Mouse (Mus musculus) embryonic facial prominence, embryonic 14.5 days (tissue): ENCODE measurements at regions not wholly inside any gene's neighbourhood (a gene's known extent, or its start where the extent isn't known, plus 50 kb on each side); places are given as distances from the start of the nearest gene placed in this dataset.

Experiments
- ATAC-seq: fragments of 200-750 bp; cut with Nextera tagmentation; 2 replicates; pipeline ENCODE4 v1.8.0; 2017; ENCODE audit warnings: low read depth, moderate number of reproducible peaks, moderate TSS enrichment
- DNase-seq: peaks from one replicate; pipeline ENCODE4 v3.0.0-alpha.2; 2015; ENCODE audit warnings: low spot score
- H3K27ac ChIP-seq: fragments of 300-500 bp; sonication (generic); replicated peaks from 2 replicates; pipeline ENCODE4 v1.5.1; 2014; ENCODE audit warnings: low read depth, mild to moderate bottlenecking, low read length, moderate library complexity
- H3K27me3 ChIP-seq: fragments of 300-500 bp; sonication (generic); replicated peaks from 2 replicates; pipeline ENCODE4 v1.6.1; 2014; ENCODE audit warnings: low read length; ENCODE audit not compliant: control insufficient read depth, insufficient read depth
- H3K36me3 ChIP-seq: fragments of 300-500 bp; sonication (generic); 2 replicates; pipeline ENCODE4 v1.6.1; 2014; ENCODE audit warnings: low read length, mixed read lengths; ENCODE audit not compliant: control insufficient read depth, insufficient read depth
- H3K4me1 ChIP-seq: fragments of 300-500 bp; sonication (generic); 2 replicates; pipeline ENCODE4 v1.6.1; 2014; ENCODE audit warnings: antibody characterized with exemption, low read length; ENCODE audit not compliant: control insufficient read depth, insufficient read depth
- H3K4me2 ChIP-seq: fragments of 300-500 bp; sonication (generic); 2 replicates; pipeline ENCODE4 v1.6.1; 2014; ENCODE audit warnings: low read depth, mild to moderate bottlenecking, low read length, moderate library complexity, mixed read lengths
- H3K4me3 ChIP-seq: fragments of 300-500 bp; sonication (generic); 2 replicates; pipeline ENCODE4 v1.5.1; 2014; ENCODE audit warnings: low read depth, mild to moderate bottlenecking, low read length
- H3K9ac ChIP-seq: fragments of 300-500 bp; sonication (generic); 2 replicates; pipeline ENCODE4 v1.6.1; 2014; ENCODE audit warnings: low read depth, mild to moderate bottlenecking, low read length, moderate library complexity, mixed read lengths
- H3K9me3 ChIP-seq: fragments of 300-500 bp; sonication (generic); 2 replicates; pipeline ENCODE4 v1.6.1; 2016; ENCODE audit warnings: low read length; ENCODE audit not compliant: control insufficient read depth
- WGBS: fragments of 180-500 bp; shearing (Covaris S2); extraction: QIAGEN DNeasy Blood & Tissue Kit; methylation state at CpG from one replicate; pipeline ENCODE4 v1.1.7; 2014; 5-methylcytosine and 5-hydroxymethylcytosine counted together

DNA sequence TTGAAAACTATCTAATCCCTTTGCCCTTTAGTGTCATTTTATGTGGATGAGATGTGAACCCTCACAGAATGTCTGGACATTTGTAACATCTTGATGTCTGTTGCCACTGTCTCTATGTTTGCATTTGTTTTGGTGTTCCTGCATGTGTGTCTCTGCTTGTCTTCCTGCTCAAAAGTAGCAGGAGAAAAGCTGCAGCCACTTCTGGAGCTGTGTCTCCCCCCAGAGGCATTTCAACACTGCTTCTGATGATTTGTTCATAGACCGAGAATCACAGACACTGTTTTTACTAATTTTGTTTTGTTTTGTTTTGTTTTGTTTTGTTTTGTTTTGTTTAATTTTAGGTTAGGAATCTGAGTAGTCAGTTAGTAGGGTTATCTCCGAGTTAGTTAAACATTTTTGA lies 883.8 kb downstream of the Gbe1 start:
- Histone ChIP-seq H3K27ac (no peak overlapping the region), H3K9me3 (no peaks in the 10 kb centered on the region), H3K4me2 (no peak overlapping the region), H3K27me3 (no peaks in the 10 kb centered on the region), H3K9ac (no peak overlapping the region), H3K4me1 (no peaks in the 10 kb centered on the region), H3K36me3 (no peaks in the 10 kb centered on the region), H3K4me3 (no peak overlapping the region)
- ATAC-seq (no peak), DNase-seq (peak; percentile 20)
- WGBS: 52% methylated on average over 2 of the region's 2 CpGs

DNA sequence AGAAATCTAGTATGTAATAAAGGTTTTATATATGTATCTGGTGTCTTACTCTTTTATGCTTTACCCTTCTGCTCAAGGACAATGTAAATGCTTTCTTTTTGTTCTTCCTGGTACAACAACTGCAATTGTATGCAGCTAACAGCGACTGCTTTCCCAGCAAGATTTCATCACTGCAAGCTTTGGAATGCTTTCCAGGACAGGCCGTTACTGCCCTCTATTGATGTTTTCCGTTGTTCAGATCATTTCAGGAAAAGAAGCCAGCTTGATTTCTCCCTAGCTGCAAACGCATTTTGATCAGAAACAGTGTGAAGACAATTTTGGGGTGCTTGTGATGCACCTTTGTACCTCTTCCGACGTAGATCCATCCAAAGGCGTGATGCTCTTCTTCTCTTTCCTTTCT lies 895.1 kb downstream of the Gbe1 start:
- Histone ChIP-seq H3K27ac (no peak overlapping the region), H3K36me3 (no peaks in the 10 kb centered on the region), H3K27me3 (no peaks in the 10 kb centered on the region), H3K4me2 (no peak overlapping the region), H3K4me3 (no peak overlapping the region), H3K9me3 (no peaks in the 10 kb centered on the region), H3K4me1 (no peaks in the 10 kb centered on the region), H3K9ac (no peak overlapping the region)
- DNase-seq (peak; percentile 45), ATAC-seq (no peak)
- 45% methylated on average over 7 of the region's 7 CpGs for WGBS

DNA sequence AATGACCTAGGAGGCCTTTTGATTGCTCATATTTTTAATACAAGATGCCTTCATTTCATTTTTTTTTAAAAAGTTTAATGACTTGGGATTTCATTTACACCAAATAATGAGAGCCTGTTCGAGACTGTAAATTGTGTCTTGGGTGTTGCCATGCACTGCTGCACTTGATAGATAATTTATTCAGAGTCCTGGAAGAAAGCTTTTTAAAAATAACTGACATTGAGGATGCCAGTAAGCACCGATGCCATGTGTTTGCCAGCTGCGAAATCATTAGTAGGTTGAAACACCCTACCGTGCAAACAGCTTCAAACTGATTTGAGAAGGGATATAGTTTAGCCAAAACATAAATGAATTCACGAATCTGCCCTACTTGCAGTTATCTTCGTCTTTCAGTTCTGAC lies 910.7 kb downstream of the Gbe1 start:
- H3K4me1 ChIP-seq: no peaks in the 10 kb centered on the region
- 62% methylated on average over 6 of the region's 6 CpGs for WGBS
- H3K4me3 ChIP-seq: no peak overlapping the region
- no peak overlapping the region for H3K27ac ChIP-seq
- no peak overlapping the region for H3K4me2 ChIP-seq
- no peak for ATAC-seq
- H3K9me3 ChIP-seq: no peaks in the 10 kb centered on the region
- no peaks in the 10 kb centered on the region for H3K27me3 ChIP-seq
- H3K9ac ChIP-seq: no peak overlapping the region
- no peaks in the 10 kb centered on the region for H3K36me3 ChIP-seq
- no peak for DNase-seq

DNA sequence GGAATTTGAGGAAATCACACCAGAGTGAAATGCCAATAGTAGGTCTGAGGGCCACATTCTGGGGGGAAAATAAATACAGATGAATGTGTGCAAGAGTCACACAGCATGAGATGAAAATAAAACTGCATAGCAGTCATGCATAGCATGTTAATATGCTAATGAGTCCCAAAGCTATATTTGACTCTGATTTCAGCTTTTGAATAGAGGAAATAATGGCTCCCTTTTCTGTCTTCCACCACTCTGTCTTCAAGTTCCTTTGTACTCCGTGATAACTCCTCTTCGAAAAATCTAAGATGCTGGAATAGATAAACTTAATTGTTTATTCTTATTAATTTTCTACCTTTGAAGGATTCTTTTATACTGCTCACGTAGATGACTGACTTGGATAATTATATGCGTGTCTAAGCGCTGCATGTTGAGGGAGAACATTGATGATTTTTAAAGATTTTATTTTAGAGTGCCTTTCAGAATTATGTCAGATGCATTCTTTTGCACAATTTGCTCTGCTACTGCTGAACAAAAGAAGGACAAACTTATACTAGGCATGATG lies 916.4 kb downstream of the Gbe1 start:
- H3K9me3 ChIP-seq: no peaks in the 10 kb centered on the region
- no peak overlapping the region for H3K27ac ChIP-seq
- DNase-seq (no peak), ATAC-seq (no peak)
- H3K27me3 ChIP-seq: no peaks in the 10 kb centered on the region
- H3K4me3 ChIP-seq: no peak overlapping the region
- H3K4me1 ChIP-seq: no peaks in the 10 kb centered on the region
- H3K4me2 ChIP-seq: no peak overlapping the region
- H3K9ac ChIP-seq: no peak overlapping the region
- no peaks in the 10 kb centered on the region for H3K36me3 ChIP-seq
- WGBS: 86% methylated on average over 5 of the region's 5 CpGs

DNA sequence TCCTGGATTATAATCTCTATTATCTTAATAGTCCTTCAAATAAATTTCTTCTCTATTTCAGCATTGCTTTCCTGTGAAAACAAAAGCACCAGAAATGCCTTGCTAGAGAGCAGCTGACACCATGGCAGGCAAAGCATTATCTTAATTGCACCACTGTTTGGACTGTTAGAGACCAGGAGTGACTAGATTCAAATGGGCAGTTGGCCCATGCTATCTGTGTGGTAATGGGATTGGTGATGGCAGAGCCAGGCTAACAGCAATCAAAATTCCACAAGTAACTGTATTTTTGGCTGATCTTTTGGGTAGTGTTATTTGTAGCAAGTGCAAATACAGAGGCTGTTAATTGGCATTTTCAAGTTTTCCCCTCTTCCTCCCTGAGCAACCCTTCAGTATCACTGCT lies 929.3 kb downstream of the Gbe1 start:
- DNase-seq: no peak
- ATAC-seq: no peak
- Histone ChIP-seq H3K9ac (no peak overlapping the region), H3K36me3 (no peaks in the 10 kb centered on the region), H3K27me3 (no peaks in the 10 kb centered on the region), H3K4me3 (no peak overlapping the region), H3K4me1 (no peaks in the 10 kb centered on the region), H3K27ac (no peak overlapping the region), H3K4me2 (no peak overlapping the region), H3K9me3 (no peaks in the 10 kb centered on the region)

DNA sequence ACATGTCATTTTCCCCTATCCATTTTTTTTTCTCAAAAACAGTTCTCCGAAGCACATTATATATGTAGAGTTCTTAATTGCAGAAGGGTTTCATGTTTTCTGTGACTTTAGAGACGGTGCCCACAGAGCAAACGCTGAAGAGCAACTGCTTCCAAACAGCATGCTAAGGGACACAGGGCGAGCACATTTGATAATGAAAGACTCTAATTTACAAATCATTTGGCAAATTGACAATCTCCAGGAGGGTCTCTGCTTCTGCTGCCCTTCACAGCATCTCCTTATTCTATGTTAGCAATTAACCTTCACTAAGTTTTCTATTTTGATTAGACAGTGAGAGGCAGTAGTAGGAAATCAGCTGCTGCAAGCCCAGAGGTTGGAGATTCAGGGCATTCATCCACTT lies 929.7 kb downstream of the Gbe1 start:
- Histone ChIP-seq H3K27me3 (no peaks in the 10 kb centered on the region), H3K9ac (no peak overlapping the region), H3K9me3 (no peaks in the 10 kb centered on the region), H3K36me3 (no peaks in the 10 kb centered on the region), H3K4me3 (no peak overlapping the region), H3K27ac (no peak overlapping the region), H3K4me2 (no peak overlapping the region), H3K4me1 (no peaks in the 10 kb centered on the region)
- no peak for ATAC-seq
- WGBS: 63% methylated on average over 4 of the region's 4 CpGs
- no peak for DNase-seq

DNA sequence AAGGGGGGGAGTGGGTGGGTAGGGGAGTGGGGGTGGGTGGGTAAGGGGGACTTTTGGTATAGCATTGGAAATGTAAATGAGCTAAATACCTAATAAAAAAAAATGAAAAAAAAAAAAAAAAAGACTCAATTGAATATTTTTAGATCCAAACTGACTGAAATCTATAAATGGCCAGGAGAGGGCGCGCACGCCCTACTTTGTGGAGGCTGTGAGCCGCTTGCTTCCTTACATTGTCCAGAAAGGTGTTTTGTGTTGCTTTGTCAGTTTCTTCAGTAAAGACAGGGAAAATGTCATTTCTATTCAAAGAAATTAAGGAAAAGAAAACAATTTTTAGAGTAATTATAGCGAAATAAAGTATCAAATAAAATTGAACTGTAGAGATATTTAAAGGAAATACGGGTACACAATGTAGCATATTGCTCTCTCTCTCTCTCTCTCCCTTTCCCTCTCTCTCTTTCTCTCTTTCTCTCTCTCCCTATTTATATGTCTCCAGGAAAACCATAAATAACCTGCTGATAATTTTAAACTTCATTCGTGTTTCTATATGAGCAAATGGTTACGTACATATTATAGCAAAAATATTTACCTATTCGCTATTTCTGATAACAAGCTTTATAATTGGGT lies 933.9 kb downstream of the Gbe1 start:
- Histone ChIP-seq H3K27me3 (no peaks in the 10 kb centered on the region), H3K4me1 (no peaks in the 10 kb centered on the region), H3K4me3 (no peak overlapping the region), H3K4me2 (no peak overlapping the region), H3K36me3 (no peaks in the 10 kb centered on the region), H3K9me3 (no peaks in the 10 kb centered on the region), H3K9ac (no peak overlapping the region), H3K27ac (no peak overlapping the region)
- ATAC-seq (no peak), DNase-seq (peak; percentile 86)
- 35% methylated on average over 9 of the region's 9 CpGs for WGBS

DNA sequence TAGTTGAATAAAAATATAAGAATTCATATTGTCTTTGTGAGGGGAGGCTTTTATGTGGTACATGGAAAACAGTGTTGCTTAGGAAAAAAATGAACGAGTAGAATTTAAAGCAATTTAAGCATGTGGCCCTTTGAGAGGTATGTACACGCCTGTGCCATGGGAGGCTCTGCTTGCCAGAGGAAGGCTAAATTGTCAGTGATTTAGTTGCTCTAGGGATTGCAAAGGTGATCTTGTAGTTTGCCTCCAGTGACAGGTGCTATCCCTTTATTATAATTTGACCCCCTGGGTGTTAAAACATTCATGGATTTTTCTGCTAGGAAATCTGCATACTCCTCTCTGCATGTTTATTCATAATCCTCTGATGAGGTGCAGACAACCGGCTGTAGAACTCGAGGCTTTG lies 942.0 kb downstream of the Gbe1 start:
- no peak overlapping the region for H3K4me3 ChIP-seq
- ATAC-seq (no peak), DNase-seq (peak; percentile 4)
- no peak overlapping the region for H3K9ac ChIP-seq
- no peak overlapping the region for H3K27ac ChIP-seq
- H3K36me3 ChIP-seq: no peaks in the 10 kb centered on the region
- no peaks in the 10 kb centered on the region for H3K27me3 ChIP-seq
- no peak overlapping the region for H3K4me2 ChIP-seq
- H3K4me1 ChIP-seq: no peaks in the 10 kb centered on the region
- H3K9me3 ChIP-seq: no peaks in the 10 kb centered on the region
- WGBS: 65% methylated on average over 4 of the region's 4 CpGs

DNA sequence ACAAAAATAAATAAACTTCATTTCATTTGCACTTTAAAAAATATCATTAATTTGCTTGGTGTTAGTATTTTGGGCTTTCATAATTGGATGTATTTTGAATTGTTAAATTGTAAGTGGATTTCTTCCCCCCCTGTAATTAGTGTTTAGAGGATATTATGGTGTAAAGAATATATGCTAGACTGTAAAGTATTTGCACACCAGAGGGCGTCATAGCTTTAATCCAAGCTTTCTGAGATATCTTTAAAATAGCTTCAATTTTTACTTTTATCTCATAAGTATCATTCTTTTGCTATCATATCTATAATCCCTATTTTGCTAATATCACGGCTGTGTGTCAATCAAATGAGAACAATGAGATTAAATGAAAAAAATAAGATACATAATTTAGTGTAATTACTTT lies 942.4 kb downstream of the Gbe1 start:
- 56% methylated on average over 2 of the region's 2 CpGs for whole genome bisulfite sequencing
- ATAC-seq: no peak
- peak; percentile 5 for DNase-seq
- Histone ChIP-seq H3K9ac (no peak overlapping the region), H3K36me3 (no peaks in the 10 kb centered on the region), H3K4me2 (no peak overlapping the region), H3K9me3 (no peaks in the 10 kb centered on the region), H3K4me3 (no peak overlapping the region), H3K27me3 (no peaks in the 10 kb centered on the region), H3K27ac (no peak overlapping the region), H3K4me1 (no peaks in the 10 kb centered on the region)
